In genomic region chr1:84257656-84258055, GRCm38 (mm10) we compare ENCODE assay signal across 16 mouse cellular contexts.
"Had no signal": no experiment of that assay in that cellular context is flagged by ENCODE, and none has a peak within 500 bp of the region (broad histone marks: within the 10 kb centered on the region; RNA-seq: fewer than 3 reads in every experiment).

No protein-coding gene starts in this region.

- H3K27me3 ChIP-seq: neural tube, embryonic 13.5 days; neural tube, embryonic 15.5 days; stomach, embryonic 15.5 days had no signal

- H3K9me3 ChIP-seq: neural tube, embryonic 13.5 days; neural tube, embryonic 15.5 days; stomach, embryonic 15.5 days had no signal

- H3K9ac ChIP-seq: neural tube, embryonic 13.5 days; neural tube, embryonic 15.5 days; stomach, embryonic 15.5 days had no signal

- H3K36me3 ChIP-seq: neural tube, embryonic 13.5 days; neural tube, embryonic 15.5 days; stomach, embryonic 15.5 days had no signal

- H3K4me2 ChIP-seq: neural tube, embryonic 13.5 days; neural tube, embryonic 15.5 days; stomach, embryonic 15.5 days had no signal

- H3K27ac ChIP-seq: neural tube, embryonic 13.5 days; neural tube, embryonic 15.5 days; stomach, embryonic 15.5 days; stomach, postnatal 0 days had no signal

- H3K4me3 ChIP-seq: neural tube, embryonic 13.5 days; neural tube, embryonic 15.5 days; stomach, embryonic 15.5 days had no signal

- DNase-seq: retina, postnatal 1 day; right cerebral cortex, adult 18-20 months; right cerebral cortex, postnatal 14 days; right cerebral cortex, postnatal 25 days; right cerebral cortex, postnatal 4 days; spleen, adult 18-20 months; thymus, adult 18-20 months; thymus, adult 2 months; thymus, postnatal 14 days; thymus, postnatal 25 days; thymus, postnatal 36 days; thymus, postnatal 4 days had no signal

- H3K4me1 ChIP-seq: stomach, embryonic 15.5 days had no signal
